Mouse (Mus musculus): Measurements from ENCODE around the gene Mapk9. TPM values are rescaled to one million over a fixed set of nuclear protein-coding genes. Genes with fewer than 3 reads are reported as not detected.

Mapk9 gene
- total RNA-seq (2012; rRNA removed): 27.8 and 28.1 TPM in 2 replicates

- H3K36me3 ChIP-seq (ENCODE audit: control insufficient read depth, insufficient read depth, low read length, poor library complexity, severe bottlenecking): no peaks in the 10 kb centered on the region
- in situ Hi-C loops (cut with MboI; ENCODE audit: low sequenced_read_pairs in 2 of 2, unreplicated experiment in 2 of 2): no loop called here
- no peak for TF ChIP-seq ZNF384 (IDR thresholded peaks at IDR 0.05; ENCODE audit: low read depth, low read length)
- 0 out of 2 replicates have a peak, but pooled peaks have one; percentile 39 for TF ChIP-seq CHD2 (IDR thresholded peaks at IDR 0.05; ENCODE audit: low read depth, low read length)
- TF ChIP-seq HCFC1 (IDR thresholded peaks at IDR 0.05; ENCODE audit: borderline replicate concordance, insufficient read depth, low read length): 0 out of 2 replicates have a peak, but pooled peaks have one; percentile 39
- TF ChIP-seq MAFK (IDR thresholded peaks at IDR 0.05; ENCODE audit: insufficient read depth, low read depth, low read length): no peak
- TF ChIP-seq ZC3H11A (IDR thresholded peaks at IDR 0.05; ENCODE audit: borderline replicate concordance, low read depth, low read length): no peak
- no peaks in the 10 kb centered on the region for H3K9me3 ChIP-seq (ENCODE audit: control insufficient read depth, insufficient read depth, low read depth, low read length)
- DNase-seq (ENCODE audit: low read depth, low spot score): peak; percentile 98
- peak within 1 kb of the TSS; percentile 82 to 90 for H3K4me3 ChIP-seq (ENCODE audit: insufficient read depth in 1 of 2, low read depth in 1 of 2, low read length in 2 of 2, poor library complexity in 1 of 2, severe bottlenecking in 1 of 2)
- H3K4me1 ChIP-seq (ENCODE audit: control insufficient read depth in 2 of 2, insufficient read depth in 2 of 2, low read length in 2 of 2, poor library complexity in 1 of 2): peaks cover 5 to 10% of the 10 kb centered on the region in 2 experiments; a peak in 3 of 4 replicates
- no peak within 1 kb of the TSS for H3K27ac ChIP-seq (ENCODE audit: insufficient read depth, low read depth, low read length, poor library complexity, severe bottlenecking)
- peak within 1 kb of the TSS; percentile 84 for H3K9ac ChIP-seq (ENCODE audit: insufficient read depth, low read depth, low read length, poor library complexity, severe bottlenecking)
These were observed at the start of gene Mapk9 for GRCm38 (mm10) chr11:49846401-49847070. TSS of gene Mapk9 (plus strand) at chr11:49846751.

GRCm38 (mm10) chr11:49798931-49799330, 47.6 kb upstream of the Mapk9 start:
- no peaks in the 10 kb centered on the region for H3K9me3 ChIP-seq (ENCODE audit: control insufficient read depth, insufficient read depth, low read depth, low read length)
- no peak for DNase-seq (ENCODE audit: low read depth, low spot score)
- H3K27ac ChIP-seq (ENCODE audit: insufficient read depth, low read depth, low read length, poor library complexity, severe bottlenecking): no peak overlapping the region
- H3K36me3 ChIP-seq (ENCODE audit: control insufficient read depth, insufficient read depth, low read length, poor library complexity, severe bottlenecking): peaks cover 3% of the 10 kb centered on the region; the same call in 1 of the 2 replicates
- H3K4me1 ChIP-seq (ENCODE audit: control insufficient read depth in 2 of 2, insufficient read depth in 2 of 2, low read length in 2 of 2, poor library complexity in 1 of 2): peaks cover 0 to 10% of the 10 kb centered on the region in 2 experiments; a peak in 1 of 4 replicates
- in situ Hi-C loops (cut with MboI; ENCODE audit: low sequenced_read_pairs in 2 of 2, unreplicated experiment in 2 of 2): no loop called here
- TF ChIP-seq ZNF384 (IDR thresholded peaks at IDR 0.05; ENCODE audit: low read depth, low read length) (no peak), ZC3H11A (IDR thresholded peaks at IDR 0.05; ENCODE audit: borderline replicate concordance, low read depth, low read length) (no peak), HCFC1 (IDR thresholded peaks at IDR 0.05; ENCODE audit: borderline replicate concordance, insufficient read depth, low read length) (no peak), MAFK (IDR thresholded peaks at IDR 0.05; ENCODE audit: insufficient read depth, low read depth, low read length) (no peak), CHD2 (IDR thresholded peaks at IDR 0.05; ENCODE audit: low read depth, low read length) (no peak)
- no peak overlapping the region for H3K4me3 ChIP-seq (ENCODE audit: insufficient read depth in 1 of 2, low read depth in 1 of 2, low read length in 2 of 2, poor library complexity in 1 of 2, severe bottlenecking in 1 of 2)
- H3K9ac ChIP-seq (ENCODE audit: insufficient read depth, low read depth, low read length, poor library complexity, severe bottlenecking): no peak overlapping the region

GRCm38 (mm10) chr11:49801516-49801915, 45.0 kb upstream of the Mapk9 start:
- no peak overlapping the region for H3K27ac ChIP-seq (ENCODE audit: insufficient read depth, low read depth, low read length, poor library complexity, severe bottlenecking)
- no peaks in the 10 kb centered on the region for H3K9me3 ChIP-seq (ENCODE audit: control insufficient read depth, insufficient read depth, low read depth, low read length)
- peaks cover 3% of the 10 kb centered on the region; the same call in 1 of the 2 replicates for H3K36me3 ChIP-seq (ENCODE audit: control insufficient read depth, insufficient read depth, low read length, poor library complexity, severe bottlenecking)
- no peak overlapping the region for H3K4me3 ChIP-seq (ENCODE audit: insufficient read depth in 1 of 2, low read depth in 1 of 2, low read length in 2 of 2, poor library complexity in 1 of 2, severe bottlenecking in 1 of 2)
- in situ Hi-C loops (cut with MboI; ENCODE audit: low sequenced_read_pairs in 2 of 2, unreplicated experiment in 2 of 2): no loop called here
- no peak for DNase-seq (ENCODE audit: low read depth, low spot score)
- TF ChIP-seq ZC3H11A (IDR thresholded peaks at IDR 0.05; ENCODE audit: borderline replicate concordance, low read depth, low read length) (no peak), HCFC1 (IDR thresholded peaks at IDR 0.05; ENCODE audit: borderline replicate concordance, insufficient read depth, low read length) (no peak), CHD2 (IDR thresholded peaks at IDR 0.05; ENCODE audit: low read depth, low read length) (no peak), ZNF384 (IDR thresholded peaks at IDR 0.05; ENCODE audit: low read depth, low read length) (no peak), MAFK (IDR thresholded peaks at IDR 0.05; ENCODE audit: insufficient read depth, low read depth, low read length) (no peak)
- no peak overlapping the region for H3K9ac ChIP-seq (ENCODE audit: insufficient read depth, low read depth, low read length, poor library complexity, severe bottlenecking)
- peaks cover 9 to 10% of the 10 kb centered on the region in 2 experiments; a peak in 3 of 4 replicates for H3K4me1 ChIP-seq (ENCODE audit: control insufficient read depth in 2 of 2, insufficient read depth in 2 of 2, low read length in 2 of 2, poor library complexity in 1 of 2)

GRCm38 (mm10) chr11:49803801-49804200, 42.8 kb upstream of the Mapk9 start:
- Histone ChIP-seq H3K27ac (ENCODE audit: insufficient read depth, low read depth, low read length, poor library complexity, severe bottlenecking) (no peak overlapping the region), H3K9ac (ENCODE audit: insufficient read depth, low read depth, low read length, poor library complexity, severe bottlenecking) (no peak overlapping the region), H3K9me3 (ENCODE audit: control insufficient read depth, insufficient read depth, low read depth, low read length) (no peaks in the 10 kb centered on the region), H3K36me3 (ENCODE audit: control insufficient read depth, insufficient read depth, low read length, poor library complexity, severe bottlenecking) (no peaks in the 10 kb centered on the region; the same call in 1 of the 2 replicates), H3K4me3 (ENCODE audit: insufficient read depth in 1 of 2, low read depth in 1 of 2, low read length in 2 of 2, poor library complexity in 1 of 2, severe bottlenecking in 1 of 2) (no peak overlapping the region), H3K4me1 (ENCODE audit: control insufficient read depth in 2 of 2, insufficient read depth in 2 of 2, low read length in 2 of 2, poor library complexity in 1 of 2) (peaks cover 12 to 21% of the 10 kb centered on the region in 2 experiments)
- in situ Hi-C loops (cut with MboI; ENCODE audit: low sequenced_read_pairs in 2 of 2, unreplicated experiment in 2 of 2): no loop called here
- TF ChIP-seq ZNF384 (IDR thresholded peaks at IDR 0.05; ENCODE audit: low read depth, low read length) (no peak), CHD2 (IDR thresholded peaks at IDR 0.05; ENCODE audit: low read depth, low read length) (no peak), HCFC1 (IDR thresholded peaks at IDR 0.05; ENCODE audit: borderline replicate concordance, insufficient read depth, low read length) (no peak), MAFK (IDR thresholded peaks at IDR 0.05; ENCODE audit: insufficient read depth, low read depth, low read length) (no peak), ZC3H11A (IDR thresholded peaks at IDR 0.05; ENCODE audit: borderline replicate concordance, low read depth, low read length) (no peak)
- DNase-seq (ENCODE audit: low read depth, low spot score): no peak
